Mouse (Mus musculus): ENCODE measurements around the gene Vmn1r232.

The Vmn1r232 gene

GRCm38 (mm10) chr17:20919614-20920013 lies at the start of gene Vmn1r232:
Gene Vmn1r232, minus strand, starts transcription at chr17:20919714.
- DNase-seq (ENCODE audit: low spot score in 2 of 2), result no peak

- no peak for DNase-seq (ENCODE audit: low spot score in 2 of 2)
Observed at GRCm38 (mm10) chr17:20966681-20967080, 47.2 kb upstream of the Vmn1r232 start.

- DNase-seq (ENCODE audit: low spot score in 2 of 2), result no peak
Observed at GRCm38 (mm10) chr17:20965421-20965820, 45.9 kb upstream of the Vmn1r232 start.

- no peak for DNase-seq (ENCODE audit: low spot score in 2 of 2)
Observed at GRCm38 (mm10) chr17:20960386-20960785, 40.9 kb upstream of the Vmn1r232 start.

- DNase-seq (ENCODE audit: low spot score in 2 of 2), result no peak
Observed at GRCm38 (mm10) chr17:20946636-20947035, 27.1 kb upstream of the Vmn1r232 start.

- DNase-seq (ENCODE audit: low spot score in 2 of 2), result no peak
Observed at GRCm38 (mm10) chr17:20946026-20946565, 26.6 kb upstream of the Vmn1r232 start.

GRCm38 (mm10) chr17:20944985-20945891 lies 25.7 kb upstream of the Vmn1r232 start, which contains the start of gene Ppp2r1a:
Gene Ppp2r1a, plus strand, starts transcription at chr17:20945311.
- DNase-seq (ENCODE audit: low spot score in 2 of 2), result peak; percentile 100

GRCm38 (mm10) chr17:20944226-20944625 lies 24.7 kb upstream of the Vmn1r232 start:
- no peak for DNase-seq (ENCODE audit: low spot score in 2 of 2)

- no peak for DNase-seq (ENCODE audit: low spot score in 2 of 2)
Observed at GRCm38 (mm10) chr17:20904991-20905390, 14.5 kb downstream of the Vmn1r232 start, which contains the start of gene Vmn1r231. Gene Vmn1r231, minus strand, starts transcription at chr17:20905091.

Data from left cerebral cortex, adult 9 months (tissue).